Mouse (Mus musculus): ENCODE measurements at regions not wholly inside any gene's neighbourhood (a gene's known extent, or its start where the extent isn't known, plus 50 kb on each side); places are given as distances from the start of the nearest gene placed in this dataset.

DNA sequence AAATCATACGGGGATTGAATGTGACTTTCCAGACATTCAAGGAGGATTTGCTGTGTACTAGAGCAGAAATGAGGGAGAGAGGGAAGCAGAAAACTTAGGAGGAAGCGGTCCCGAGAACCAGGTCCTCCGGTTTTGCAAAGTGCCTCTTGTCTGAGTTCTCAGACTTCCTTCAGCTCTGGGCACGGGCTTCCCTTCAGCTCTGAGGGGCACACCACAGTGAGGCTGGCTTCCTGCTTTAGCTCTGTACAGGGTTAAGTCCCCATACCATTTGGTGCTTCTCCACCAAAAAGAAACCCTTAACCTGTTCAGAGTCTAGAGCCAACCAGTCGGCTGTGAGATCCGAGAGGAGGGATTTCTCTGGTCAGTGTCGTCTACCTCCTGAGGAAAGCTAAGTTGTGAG lies 167.8 kb upstream of the Sh3bp4 start:
- no peak for DNase-seq

DNA sequence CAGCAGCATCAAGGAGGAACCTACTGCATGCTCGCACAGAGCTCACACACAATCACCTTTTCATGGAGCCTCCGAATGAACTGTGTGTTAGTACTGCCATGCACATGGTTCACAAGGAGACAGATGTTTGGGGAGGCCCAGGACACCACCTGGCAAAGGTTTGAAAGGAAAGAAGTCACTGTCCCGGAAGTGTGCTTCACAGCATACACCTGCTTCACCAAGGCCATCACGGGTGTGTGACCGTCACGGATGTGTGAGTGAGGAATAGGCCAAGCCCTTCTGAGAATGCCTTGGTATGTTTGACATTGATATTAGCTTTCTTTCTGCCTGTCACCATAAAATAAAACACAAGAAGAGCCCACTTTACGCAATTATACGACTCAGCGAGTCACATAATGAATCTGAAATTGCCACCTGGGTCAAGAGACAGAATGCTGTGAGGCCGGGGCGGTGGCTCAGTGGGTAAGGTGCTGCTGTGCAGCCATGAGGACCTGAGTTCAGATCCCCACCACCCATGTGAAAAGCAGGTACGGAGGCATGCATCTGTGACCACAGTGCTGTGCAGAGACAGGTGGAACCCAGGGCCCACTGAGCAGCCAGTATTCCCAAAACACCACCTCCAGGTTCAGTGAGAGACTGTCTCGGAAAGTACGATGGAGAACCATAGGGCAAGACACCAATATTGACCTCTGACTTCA lies 162.3 kb upstream of the Sh3bp4 start:
- no peak for DNase-seq

DNA sequence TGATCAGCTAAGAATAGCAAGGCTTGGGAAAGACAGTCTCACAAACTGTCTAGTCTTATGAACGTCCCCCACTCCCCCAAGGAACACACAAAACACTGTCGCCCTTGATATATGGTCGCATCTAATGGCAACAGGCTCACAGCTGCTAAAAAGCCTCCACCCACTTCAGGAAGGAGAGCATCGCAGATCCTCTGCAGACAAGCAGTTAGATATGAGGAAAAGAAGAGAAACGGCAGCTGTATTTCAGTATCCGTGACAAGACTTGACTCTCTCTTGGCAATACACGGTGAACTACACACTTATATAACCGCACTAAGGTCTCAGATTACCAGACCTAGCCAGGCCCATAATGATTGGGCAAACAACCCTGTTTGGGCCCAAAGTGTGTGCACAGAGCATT lies 161.5 kb upstream of the Sh3bp4 start:
- no peak for DNase-seq

DNA sequence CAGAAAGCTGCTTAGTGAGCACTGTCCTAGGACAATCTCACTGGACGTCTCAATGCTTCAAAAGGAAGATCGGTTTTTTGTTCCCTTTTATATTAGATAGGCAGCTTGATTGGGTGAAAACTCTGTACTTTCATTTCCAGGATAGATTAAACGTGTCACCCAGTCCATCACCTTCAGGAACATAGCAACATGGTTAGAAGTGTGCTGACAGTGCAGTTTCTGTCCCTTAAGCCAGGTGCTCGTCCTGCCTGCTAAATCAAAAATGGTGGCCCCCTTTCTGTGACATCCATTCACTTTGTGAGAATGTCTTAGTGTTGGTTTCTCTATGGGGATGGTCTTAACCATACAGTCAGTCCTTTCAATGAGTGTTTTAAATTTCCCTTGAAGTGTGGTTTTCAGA lies 160.9 kb upstream of the Sh3bp4 start:
- no peak for DNase-seq

DNA sequence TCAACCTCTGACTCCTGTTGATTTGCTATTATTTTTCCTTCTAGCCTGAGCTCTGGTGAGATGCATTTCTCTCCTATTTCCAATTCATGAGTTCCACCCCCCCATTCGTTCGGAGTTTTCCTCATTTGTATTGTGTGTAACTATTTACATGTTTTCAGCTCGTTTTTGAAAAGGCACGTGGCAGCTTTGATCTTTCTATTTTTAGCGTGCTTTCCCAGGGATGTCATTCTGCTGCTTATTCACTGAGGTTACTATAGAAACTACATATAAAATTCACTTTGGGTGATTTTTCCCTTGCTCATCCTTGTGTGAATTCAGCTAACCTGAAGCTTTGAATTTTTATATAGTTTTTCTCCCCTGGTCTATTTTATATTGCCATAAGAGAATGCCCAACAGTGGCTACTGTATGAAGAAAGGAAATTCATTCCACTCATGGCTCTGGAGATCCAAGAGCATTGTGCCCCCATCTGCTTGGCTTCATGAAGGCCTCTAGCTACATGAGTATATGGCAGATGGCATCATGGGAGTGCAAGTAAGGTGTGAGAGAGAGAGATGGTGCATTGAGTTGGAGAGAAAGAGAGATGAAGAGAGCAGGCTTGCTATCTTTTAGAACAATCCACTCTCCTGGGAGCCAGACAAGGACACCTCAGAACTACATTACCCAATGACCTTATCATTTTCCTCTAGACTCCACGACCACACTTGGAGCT lies 160.2 kb upstream of the Sh3bp4 start:
- DNase-seq = no peak

DNA sequence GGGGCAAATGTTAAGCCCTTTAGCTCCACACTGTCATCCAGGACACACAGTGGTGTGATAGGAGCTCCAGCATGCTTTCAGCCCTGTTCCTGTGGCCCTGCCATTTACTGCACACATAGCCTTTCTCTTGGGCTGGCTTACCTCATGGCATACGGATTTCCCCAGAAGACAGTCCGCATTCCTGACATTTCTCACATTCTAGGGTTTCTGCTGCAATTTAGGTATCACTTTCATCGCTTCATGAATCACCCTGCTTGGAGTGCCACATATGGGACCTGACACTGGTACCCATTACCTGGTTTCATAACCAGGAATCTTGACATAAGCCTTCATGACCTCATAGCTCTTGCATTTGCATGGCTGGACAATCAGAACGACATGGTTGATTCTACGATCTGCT lies 158.5 kb upstream of the Sh3bp4 start:
- DNase-seq = no peak

DNA sequence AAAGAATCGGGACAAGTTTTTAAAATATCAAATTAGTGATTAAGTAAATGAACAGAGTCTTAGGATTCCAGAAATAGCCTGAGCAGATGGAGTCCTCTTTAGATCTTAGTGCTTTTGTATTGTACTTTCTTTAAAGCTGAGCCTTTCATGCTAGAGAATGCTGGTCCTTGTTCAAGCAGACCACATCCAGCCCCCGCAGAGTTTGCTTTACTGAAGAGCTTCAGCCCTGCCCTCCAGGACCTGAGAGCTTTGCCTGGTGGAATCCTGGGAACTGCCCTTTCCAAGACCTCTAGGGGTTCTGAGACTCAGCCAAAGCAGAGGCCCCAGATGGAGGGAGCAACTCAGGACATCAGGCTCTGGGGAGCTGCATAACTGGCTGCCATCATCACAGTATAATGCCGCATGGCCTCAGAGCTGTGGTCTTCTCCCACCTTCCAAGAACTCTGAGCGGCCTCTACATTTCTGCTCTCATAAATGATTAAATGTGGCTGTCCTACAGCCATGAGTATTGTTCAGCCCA lies 153.6 kb upstream of the Sh3bp4 start:
- DNase-seq = no peak

DNA sequence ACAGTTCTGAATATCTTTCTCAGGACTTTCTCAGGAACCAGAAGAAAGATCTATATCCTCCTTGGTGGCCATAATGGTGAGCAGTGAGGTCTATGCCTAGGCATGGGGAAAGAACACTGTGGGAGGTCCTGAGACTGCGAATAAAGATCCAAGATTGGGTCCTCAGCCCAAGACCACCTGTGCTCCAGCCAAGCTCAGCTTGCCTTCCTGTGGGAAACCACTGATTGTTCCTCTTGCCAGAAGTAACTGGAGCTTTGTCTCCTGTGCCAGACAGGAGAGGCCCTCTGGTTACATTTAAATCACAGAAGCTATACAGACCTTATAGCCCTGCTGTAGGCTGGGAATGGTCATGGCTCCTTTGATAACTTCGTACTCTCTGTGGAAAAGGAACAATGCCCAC lies 148.8 kb upstream of the Sh3bp4 start:
- DNase-seq = no peak

DNA sequence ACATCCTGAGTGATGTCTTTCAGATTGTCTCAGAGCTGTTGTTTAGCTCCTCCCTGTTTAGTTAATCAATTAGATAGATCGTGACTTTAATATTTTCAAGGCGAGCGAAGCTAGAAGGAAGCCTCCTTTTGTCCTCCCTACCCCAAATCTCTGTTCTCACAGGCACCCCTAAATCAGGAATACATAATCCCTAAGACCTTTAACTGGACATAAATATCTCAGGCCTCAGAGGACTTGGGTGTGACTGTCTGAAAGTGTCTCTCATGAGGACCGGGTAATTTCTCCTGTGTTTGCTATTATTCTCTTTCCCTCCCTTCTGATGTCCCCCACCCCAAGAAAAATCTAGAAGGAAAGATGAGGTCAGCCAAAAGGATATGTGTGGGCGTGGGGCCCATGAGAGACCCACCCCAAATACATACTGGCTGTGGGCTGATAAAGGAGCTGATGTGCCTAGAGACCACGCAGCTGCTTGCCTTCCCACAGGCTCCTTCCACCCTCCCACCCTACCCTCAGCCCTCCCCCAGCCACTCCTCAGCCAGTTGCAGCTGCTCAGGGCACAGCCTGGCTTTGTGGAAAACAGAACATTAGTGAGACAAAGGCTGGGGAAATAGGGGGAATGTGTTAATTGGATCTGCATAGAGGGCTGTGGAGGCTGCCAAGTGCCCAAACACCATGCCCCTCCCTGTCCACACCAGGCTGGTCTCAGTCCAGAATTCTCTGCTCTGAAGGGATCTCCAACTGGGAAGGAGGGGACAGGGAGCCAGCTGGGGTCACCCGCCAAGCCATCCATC lies 146.2 kb upstream of the Sh3bp4 start:
- DNase-seq = no peak

DNA sequence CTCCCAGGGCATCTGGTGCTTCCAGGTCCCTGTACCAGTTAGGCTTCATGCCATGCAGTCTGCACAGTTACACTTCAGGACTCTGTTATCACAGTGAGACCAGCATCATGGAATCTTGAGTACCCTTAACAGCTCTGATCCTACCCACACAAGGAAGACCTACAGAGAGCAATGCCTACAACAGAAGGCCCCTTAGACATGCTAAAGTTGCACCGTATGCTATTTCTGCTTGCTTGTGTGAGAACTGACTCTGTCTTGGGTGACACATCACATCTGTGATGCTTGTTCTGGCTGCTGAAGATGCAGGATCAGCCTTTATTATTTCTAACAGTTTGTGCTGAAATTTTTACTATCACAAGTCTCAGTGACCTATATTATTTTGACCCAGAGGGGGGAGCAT lies 135.0 kb upstream of the Sh3bp4 start:
- no peak for DNase-seq

DNA sequence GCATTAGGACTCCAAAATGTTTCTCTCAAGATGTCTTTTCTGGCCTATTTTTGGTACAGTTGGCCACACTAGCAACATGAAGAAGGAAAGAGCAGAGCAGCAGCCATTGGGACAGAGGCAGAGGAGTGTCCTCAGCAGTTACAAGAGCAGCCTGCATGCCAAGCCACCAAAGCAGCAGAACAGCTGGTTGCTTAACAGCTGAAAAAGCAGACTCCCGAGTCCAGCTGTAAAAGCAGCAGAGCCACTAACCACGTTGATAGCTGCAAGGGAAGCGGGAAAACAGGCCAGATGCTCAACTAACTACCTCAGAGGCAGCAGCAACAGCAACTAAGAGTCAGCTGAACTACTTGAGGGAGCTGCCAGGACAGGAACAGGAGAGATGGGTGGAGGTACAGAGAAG lies 134.4 kb upstream of the Sh3bp4 start:
- DNase-seq = no peak

DNA sequence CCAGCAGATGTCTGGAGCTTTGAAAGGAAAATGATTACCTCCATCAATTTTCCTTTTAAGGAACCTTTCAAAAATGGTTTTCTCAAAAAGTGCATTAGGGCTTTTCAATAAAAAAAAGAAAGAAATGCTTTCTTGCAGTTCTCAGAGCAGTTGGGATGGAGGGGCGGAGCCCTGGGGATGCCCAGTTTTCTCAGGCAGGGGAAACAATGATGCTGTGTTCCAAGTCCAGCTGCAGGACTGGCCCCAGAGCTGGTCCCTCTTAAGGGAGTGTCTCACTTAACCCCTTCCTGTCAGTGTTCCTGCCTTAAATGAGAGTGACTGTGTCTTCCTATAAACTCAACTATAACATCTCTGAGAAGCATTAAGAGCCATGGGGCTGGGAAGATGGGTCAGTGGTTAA lies 132.9 kb upstream of the Sh3bp4 start:
- no peak for DNase-seq

DNA sequence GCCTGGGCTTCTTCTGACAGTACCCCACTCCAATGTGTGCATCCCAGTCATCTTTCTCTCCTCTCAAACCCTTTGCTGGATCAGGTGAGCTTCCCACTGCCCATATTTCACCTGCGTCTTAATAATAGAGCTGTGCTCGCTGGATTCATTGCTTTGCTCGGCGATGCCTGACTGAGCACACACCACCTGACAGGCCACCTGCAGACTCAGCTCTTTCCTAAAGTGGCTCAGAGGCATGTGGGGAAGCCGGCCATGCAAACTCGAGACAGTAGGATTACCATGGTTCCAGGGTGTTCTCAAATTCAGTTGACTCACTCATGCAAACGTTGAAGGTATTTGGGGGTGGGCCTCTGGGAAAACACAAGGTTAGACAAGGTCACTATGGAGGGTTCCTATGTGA lies 131.8 kb upstream of the Sh3bp4 start:
- no peak for DNase-seq

DNA sequence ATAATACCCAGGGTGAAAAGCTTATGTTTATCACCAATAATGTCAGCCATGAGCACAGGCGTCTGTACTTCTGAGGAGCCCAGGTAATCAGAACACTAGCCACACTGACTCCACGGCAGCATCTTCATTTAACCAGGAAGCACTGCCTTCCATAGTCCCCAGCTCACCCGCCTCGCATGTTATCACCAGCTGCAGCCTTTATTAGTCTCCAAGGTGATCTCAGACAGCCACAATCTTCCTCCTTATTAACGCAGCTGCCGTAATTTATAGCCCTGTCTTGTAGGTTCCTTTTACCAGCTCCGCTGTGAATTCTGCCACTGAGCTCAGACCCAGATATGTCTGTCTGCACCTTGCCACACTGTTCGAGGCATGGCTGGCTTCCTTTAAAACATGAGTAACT lies 127.2 kb upstream of the Sh3bp4 start:
- DNase-seq = no peak

DNA sequence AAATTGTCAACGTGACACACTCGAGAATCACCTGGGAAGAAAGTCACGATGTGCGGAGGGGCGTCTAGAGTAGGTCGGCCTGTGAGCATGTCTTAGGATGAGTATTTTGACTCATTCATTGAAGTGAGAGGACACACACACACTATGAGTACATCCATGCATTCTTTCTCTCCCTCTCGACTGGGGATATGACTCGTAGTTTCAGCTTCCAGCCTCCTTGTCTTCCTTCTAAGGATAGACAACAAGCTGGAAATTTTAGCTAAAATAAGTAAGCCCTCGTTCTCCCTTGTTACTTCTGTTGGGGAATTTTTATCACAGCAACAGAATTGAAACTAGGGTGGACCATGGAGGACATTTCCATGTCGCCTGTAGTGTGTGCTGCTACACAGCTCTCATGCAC lies 124.3 kb upstream of the Sh3bp4 start:
- no peak for DNase-seq

DNA sequence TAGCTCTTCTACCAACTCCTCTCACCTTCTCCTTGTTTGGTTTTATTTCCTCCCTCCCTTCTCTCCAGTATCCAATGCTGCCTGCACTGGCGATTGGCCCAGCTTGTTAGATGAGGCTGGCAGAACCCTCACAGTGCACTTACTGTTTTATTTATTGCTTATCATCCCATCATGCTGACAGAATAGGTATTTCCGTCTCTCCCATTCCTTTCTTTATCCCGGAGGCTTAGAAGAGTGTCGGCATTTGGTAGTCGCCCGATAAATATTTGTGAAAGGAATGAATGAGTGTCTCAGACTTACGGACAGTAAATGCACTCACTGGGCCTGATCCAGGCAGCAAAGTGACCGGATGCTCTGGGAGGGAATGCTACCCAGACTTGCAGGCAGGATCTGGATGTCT lies 123.8 kb upstream of the Sh3bp4 start:
- DNase-seq = no peak

DNA sequence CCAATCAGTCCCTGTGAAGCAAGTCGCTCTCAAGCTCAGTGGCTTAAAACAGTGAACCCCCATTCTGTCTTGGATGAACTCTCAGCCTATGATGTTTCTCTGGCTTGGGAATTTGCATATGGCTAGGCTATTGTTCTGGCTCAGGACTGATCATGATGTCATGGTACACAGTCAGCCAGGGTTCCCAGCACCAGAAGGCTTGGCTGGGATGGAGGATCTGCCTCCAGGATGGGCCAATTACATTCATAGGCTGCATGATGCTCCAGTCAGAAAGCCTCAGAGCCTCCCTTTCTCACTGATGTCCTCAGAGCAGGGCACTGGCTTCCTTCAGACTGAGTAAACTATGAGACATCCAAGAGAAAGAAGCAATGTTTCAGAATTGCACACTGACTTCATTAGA lies 120.3 kb upstream of the Sh3bp4 start:
- DNase-seq = no peak

DNA sequence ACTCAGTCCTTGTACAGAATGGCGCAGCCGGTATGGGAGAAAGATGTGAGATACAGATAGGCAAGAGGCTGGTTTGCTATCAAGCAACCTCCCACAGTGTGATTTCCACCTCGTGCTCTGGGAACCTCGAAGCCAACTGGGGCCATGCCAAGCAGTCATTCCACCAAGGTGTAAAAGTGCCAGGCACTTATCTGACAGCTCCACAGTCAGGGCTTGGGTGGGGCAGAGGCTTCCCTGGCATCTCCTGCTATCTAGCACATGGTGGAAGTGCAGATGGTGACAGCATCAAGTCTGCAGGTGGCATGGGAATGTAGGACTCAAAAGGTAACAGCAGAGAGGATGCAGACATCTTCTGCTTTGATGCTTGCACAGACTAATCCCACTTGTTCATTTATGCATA lies 116.7 kb upstream of the Sh3bp4 start:
- DNase-seq = no peak

DNA sequence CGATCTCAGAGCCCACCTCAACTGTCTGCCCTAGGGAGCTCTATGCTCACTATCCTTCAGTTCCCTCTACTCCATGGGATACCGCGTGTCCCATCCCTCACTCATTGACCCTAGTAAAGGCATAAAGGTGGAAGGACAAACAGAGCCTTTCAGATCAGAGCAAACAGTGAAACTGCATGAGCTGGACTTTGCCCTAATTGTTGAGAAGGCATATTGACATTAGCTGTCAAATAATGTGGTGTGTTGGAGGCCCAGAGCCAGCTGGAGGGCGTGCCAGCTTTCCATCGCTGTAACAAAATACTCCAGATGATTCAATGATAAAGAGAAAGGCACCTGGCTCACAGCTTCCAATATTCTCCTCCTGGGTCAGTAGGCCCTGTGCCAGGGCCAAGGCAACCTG lies 115.4 kb upstream of the Sh3bp4 start:
- no peak for DNase-seq

DNA sequence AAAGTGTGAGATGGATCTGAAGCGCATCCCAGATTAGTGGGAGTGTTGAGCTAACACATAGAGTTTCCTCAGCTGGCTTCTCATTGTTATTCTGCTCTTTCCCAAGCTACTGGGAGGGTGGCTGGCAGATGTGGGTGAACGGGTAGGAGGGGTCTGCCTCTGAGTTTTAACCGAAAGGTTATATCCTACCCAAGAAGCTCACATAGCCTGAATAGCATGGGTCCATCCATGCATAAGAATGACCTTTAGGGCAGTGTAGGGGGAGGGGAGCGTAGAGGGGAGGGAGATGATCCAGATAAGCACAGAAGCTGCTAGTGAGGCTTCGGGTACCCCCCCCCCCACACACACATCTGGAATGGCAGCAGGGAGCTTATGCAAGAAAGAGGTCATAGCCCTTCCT lies 113.2 kb upstream of the Sh3bp4 start:
- no peak for DNase-seq

DNA sequence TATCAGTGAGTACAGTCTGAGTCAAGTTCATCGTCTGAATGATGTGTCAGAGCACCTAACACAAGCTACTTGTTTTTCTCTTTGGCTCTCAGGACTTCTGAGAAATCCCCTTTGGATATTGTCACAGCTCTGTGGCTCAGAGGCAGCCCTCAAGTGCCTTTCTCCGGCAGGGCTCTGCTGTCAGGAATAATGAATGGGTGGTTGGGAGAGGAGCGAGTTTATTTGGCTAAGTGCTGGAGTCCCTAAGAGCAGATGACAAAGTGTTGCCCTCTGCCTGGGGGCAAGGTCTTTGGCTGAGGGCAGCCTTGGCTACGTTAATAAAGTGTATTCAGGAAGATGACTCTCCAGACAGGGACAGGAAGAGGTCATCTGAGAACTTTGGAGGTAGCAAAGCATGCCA lies 110.5 kb upstream of the Sh3bp4 start:
- DNase-seq = no peak

DNA sequence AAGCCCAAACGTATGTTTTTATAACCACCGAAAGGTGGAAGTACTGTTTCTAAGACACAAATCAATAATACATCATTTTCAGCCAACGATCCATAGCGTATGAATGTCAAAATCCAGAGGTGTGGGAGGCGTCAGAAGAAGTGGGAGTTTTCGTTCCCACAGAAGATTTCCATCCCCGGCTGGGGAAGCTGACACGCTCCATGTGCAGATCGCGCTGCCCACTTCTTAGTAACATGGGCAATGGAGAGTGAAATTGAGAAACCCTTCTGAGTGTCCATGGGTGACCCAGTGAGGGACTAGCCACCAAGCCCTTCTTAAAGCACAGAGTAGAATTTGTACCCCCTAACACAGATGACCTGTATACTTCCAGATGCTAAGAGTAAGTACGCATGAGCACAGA lies 110.1 kb upstream of the Sh3bp4 start:
- DNase-seq = no peak

DNA sequence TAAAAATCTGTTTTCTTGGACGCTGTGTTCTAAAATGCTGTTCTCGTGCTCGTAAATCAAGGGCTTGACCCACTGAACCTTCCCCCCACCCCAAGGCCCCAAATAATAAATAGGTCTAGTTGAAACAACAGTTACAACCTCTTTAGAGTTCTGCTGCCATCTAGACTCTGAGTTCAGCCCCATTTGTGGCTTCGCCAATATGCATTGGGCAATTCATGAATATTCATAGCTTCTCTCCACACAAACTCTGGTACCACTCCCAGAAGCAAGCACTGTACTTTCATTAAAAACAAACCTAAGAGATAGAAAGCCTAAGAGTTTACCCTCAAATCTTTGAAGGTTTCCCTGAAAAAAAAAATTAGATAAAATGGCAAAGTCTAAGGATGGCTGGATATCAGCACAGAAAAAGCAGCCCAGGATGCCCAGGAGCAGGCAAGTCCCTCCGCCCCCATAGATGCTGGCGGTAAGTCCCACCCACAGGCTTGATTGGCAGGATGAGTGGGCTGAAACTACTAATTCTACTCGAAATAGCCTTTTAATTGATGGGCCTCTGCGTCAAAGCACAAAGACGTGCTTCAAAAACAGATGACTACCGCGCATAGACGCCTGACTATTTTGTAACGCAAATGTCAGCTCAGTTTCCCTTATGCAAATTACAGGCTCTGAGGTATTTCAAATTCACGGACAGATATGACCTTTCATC lies 106.0 kb upstream of the Sh3bp4 start:
- no peak for DNase-seq
